Comparison of ENCODE assay signal across 10 mouse cellular contexts in the genomic region with DNA sequence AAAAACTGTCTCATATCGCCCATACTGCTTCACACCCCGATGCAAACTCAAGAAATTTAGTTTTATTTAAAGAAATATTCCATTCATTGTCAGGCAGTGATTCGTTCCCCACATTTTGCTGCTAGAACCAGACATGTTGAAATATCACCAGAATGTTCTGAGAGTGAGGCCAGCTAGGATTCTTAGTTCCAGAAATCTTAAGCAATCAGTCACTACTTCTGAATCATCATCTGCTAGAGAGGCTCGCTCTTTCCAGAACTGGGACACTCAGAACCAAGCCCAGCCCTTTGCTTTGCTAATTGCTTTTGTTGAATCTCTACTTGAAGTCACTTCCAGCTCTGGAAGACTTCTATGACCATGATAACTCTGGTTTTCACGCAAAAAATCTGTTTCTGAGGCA. TPM values are rescaled to one million over a fixed set of nuclear protein-coding genes. Genes with fewer than 3 reads are reported as not detected.
DNase-seq lines count a peak whose midpoint lies in the region; ATAC-seq and TF ChIP-seq lines count a peak whose summit lies in the region.
"Had no signal": no experiment of that assay in that cellular context is flagged by ENCODE, and none has a peak within 500 bp of the region (broad histone marks: within the 10 kb centered on the region; RNA-seq: fewer than 3 reads in every experiment).

No protein-coding gene starts in this region.

- 0 out of 2 replicates have a peak overlapping the region, but pooled peaks have one; percentile 41 for H3K27ac ChIP-seq in hindbrain, embryonic 13.5 days
- no peak overlapping the region for H3K27ac ChIP-seq in hindbrain, postnatal 0 days
- H3K27ac ChIP-seq in left cerebral cortex, adult 2 months = no peak overlapping the region
- H3K27ac ChIP-seq: limb, embryonic 13.5 days had no signal

- 88% methylated on average over 5 of the region's 5 CpGs for WGBS in hindbrain, embryonic 13.5 days
- 86% methylated on average over 5 of the region's 5 CpGs for WGBS in hindbrain, postnatal 0 days

- no peak overlapping the region for H3K4me2 ChIP-seq in hindbrain, embryonic 13.5 days
- no peak overlapping the region for H3K4me2 ChIP-seq in hindbrain, postnatal 0 days (ENCODE audit: low read depth, low read length)
- H3K4me2 ChIP-seq: limb, embryonic 13.5 days had no signal

- no peaks in the 10 kb centered on the region for H3K27me3 ChIP-seq in hindbrain, embryonic 13.5 days
- no peaks in the 10 kb centered on the region for H3K27me3 ChIP-seq in hindbrain, postnatal 0 days (ENCODE audit: insufficient read depth, low read length)
- H3K27me3 ChIP-seq: limb, embryonic 13.5 days had no signal

- peaks cover 7% of the 10 kb centered on the region; the same call in 1 of the 2 replicates for H3K36me3 ChIP-seq in hindbrain, embryonic 13.5 days
- no peaks in the 10 kb centered on the region for H3K36me3 ChIP-seq in hindbrain, postnatal 0 days (ENCODE audit: insufficient read depth, low read length)

- no peak for DNase-seq in hindbrain, postnatal 0 days (ENCODE audit: low spot score)
- DNase-seq in 416B (ENCODE audit: low read depth) (peak; percentile 28), NIH3T3 (ENCODE audit: low read depth) (peak; percentile 83)
- DNase-seq in lung, postnatal 25 days (ENCODE audit: low spot score) = peak; percentile 54
- no peak for DNase-seq in spleen, postnatal 36 days (ENCODE audit: low spot score in 2 of 2)
- DNase-seq in left cerebral cortex, adult 2 months (ENCODE audit: extremely low spot score in 1 of 2, low spot score in 2 of 2) = no peak
- DNase-seq: cerebellum, postnatal 14 days; gastrocnemius, postnatal 14 days had no signal

- H3K4me3 ChIP-seq in hindbrain, embryonic 13.5 days = no peak overlapping the region
- H3K4me3 ChIP-seq in hindbrain, postnatal 0 days (ENCODE audit: low read length) = no peak overlapping the region
- no peak overlapping the region for H3K4me3 ChIP-seq in left cerebral cortex, adult 2 months
- H3K4me3 ChIP-seq: limb, embryonic 13.5 days had no signal

- ATAC-seq in hindbrain, embryonic 13.5 days (ENCODE audit: low FRiP score) = no peak
- ATAC-seq in hindbrain, postnatal 0 days = no peak

- H3K9ac ChIP-seq in hindbrain, embryonic 13.5 days = no peak overlapping the region
- no peak overlapping the region for H3K9ac ChIP-seq in hindbrain, postnatal 0 days (replicated peaks; ENCODE audit: low read length)
- H3K9ac ChIP-seq: limb, embryonic 13.5 days had no signal

- intact Hi-C loops in left cerebral cortex, adult 2 months (cut with DNase I) = no loop called here

- no peaks in the 10 kb centered on the region for H3K9me3 ChIP-seq in hindbrain, embryonic 13.5 days
- H3K9me3 ChIP-seq in hindbrain, postnatal 0 days (ENCODE audit: low read length) = no peaks in the 10 kb centered on the region
- H3K9me3 ChIP-seq: limb, embryonic 13.5 days had no signal

- H3K4me1 ChIP-seq in hindbrain, embryonic 13.5 days (replicated peaks) = peaks cover 24% of the 10 kb centered on the region
- H3K4me1 ChIP-seq in hindbrain, postnatal 0 days (ENCODE audit: insufficient read depth, low read length) = 0 out of 2 replicates have a peak, but pooled peaks cover 5% of the 10 kb centered on the region

- no peak for TF ChIP-seq CTCF in hindbrain, postnatal 0 days (IDR thresholded peaks at IDR 0.05; ENCODE audit: low read depth)
- TF ChIP-seq CTCF in left cerebral cortex, adult 2 months (IDR thresholded peaks at IDR 0.05) = no peak

RNA-seq across cellular contexts. Expression of a gene that starts 27.0 kb away (rescaled TPM):
- polyA plus RNA-seq in hindbrain, embryonic 13.5 days (2015; fragmentation: Nextera tagmentation; extraction: Ambion mirVana) = 8.6 TPM in 2 replicates
- total RNA-seq in hindbrain, postnatal 0 days (2014; rRNA removed) = 5.3 and 9.6 TPM in 2 replicates
- polyA plus RNA-seq in hindbrain, postnatal 0 days (2015; fragmentation: Nextera tagmentation; extraction: Ambion mirVana) = 5.7 and 6.2 TPM in 2 replicates
- under 1 TPM; 0.61 to 0.82 TPM for total RNA-seq in left cerebral cortex, adult 2 months (2021)

Comparison
In these comparisons a context has a peak if more than half of its experiments do, and no peak if none do; other contexts are left out.
1. DNase-seq: peak in 416B (single experiment), NIH3T3 (single experiment) and lung, postnatal 25 days (single experiment); none in hindbrain, postnatal 0 days (single experiment), spleen, postnatal 36 days (0 of 2) and left cerebral cortex, adult 2 months (0 of 2).